Mouse (Mus musculus) ES-Bruce4 (cell line): Measurements from ENCODE around the gene Rab1a. TPM values are rescaled to one million over a fixed set of nuclear protein-coding genes. Genes with fewer than 3 reads are reported as not detected.
"Not testable (repeated sequence)": the region's sequence is repeated elsewhere in the genome, so short reads cannot be mapped to it uniquely, and the experiment has no call there.

ENCODE experiments used
- H3K27ac ChIP-seq: 2 replicates; pipeline ENCODE4 v1.5.1; 2012; ENCODE audit warnings: low read length, inconsistent platforms; ENCODE audit not compliant: insufficient read depth
- H3K27me3 ChIP-seq: 2 replicates; pipeline ENCODE4 v1.6.1; 2012; ENCODE audit warnings: mild to moderate bottlenecking, low read length, inconsistent platforms; ENCODE audit not compliant: control insufficient read depth, poor library complexity, insufficient read depth, severe bottlenecking
- H3K36me3 ChIP-seq: 2 replicates; pipeline ENCODE4 v1.6.1; 2012; ENCODE audit warnings: inconsistent platforms, mild to moderate bottlenecking, low read length, moderate library complexity; ENCODE audit not compliant: control insufficient read depth, poor library complexity, insufficient read depth, severe bottlenecking
- H3K4me1 ChIP-seq: one replicate; pipeline ENCODE4 v1.8.1; 2011; ENCODE audit warnings: low read length; ENCODE audit not compliant: control insufficient read depth, insufficient read depth
- H3K4me3 ChIP-seq: 2 replicates; pipeline ENCODE4 v1.5.1; 2011; ENCODE audit warnings: low read depth, mild to moderate bottlenecking, low read length
- H3K9ac ChIP-seq: 2 replicates; pipeline ENCODE4 v1.6.1; 2012; ENCODE audit warnings: low read depth, mild to moderate bottlenecking, inconsistent platforms; ENCODE audit not compliant: poor library complexity, severe bottlenecking
- H3K9me3 ChIP-seq: replicated peaks from 2 replicates; pipeline ENCODE4 v1.6.1; 2012; ENCODE audit warnings: mild to moderate bottlenecking, low read length, inconsistent platforms; ENCODE audit not compliant: control insufficient read depth, poor library complexity, insufficient read depth, severe bottlenecking
- CTCF ChIP-seq: IDR thresholded peaks from one replicate; pipeline ENCODE4 v1.8.1; 2011; ENCODE audit warnings: low read depth, low read length
- EP300 ChIP-seq: IDR thresholded peaks from 2 replicates; pipeline ENCODE4 v1.6.1; 2011; ENCODE audit warnings: low read depth, low read length; ENCODE audit not compliant: insufficient read depth
- POLR2A ChIP-seq: IDR thresholded peaks from one replicate; pipeline ENCODE4 v1.8.1; 2011; ENCODE audit warnings: low read length; ENCODE audit not compliant: insufficient read depth
- polyA plus RNA-seq: library from polyadenylated mRNA; stranded (reverse); fragments of >200 nt; gene quantifications from 2 replicates; pipeline ENCODE4 v1.2.4, GENCODE M21; 2011; ENCODE audit warnings: low read depth; ENCODE audit not compliant: missing spikeins, insufficient read depth, insufficient read length

Rab1a gene
- polyA plus RNA-seq, 1 experiment: 407 TPM

GRCm38 (mm10) chr11:20165991-20166390 lies 35.2 kb upstream of the Rab1a start:
- Histone ChIP-seq H3K4me3 (no peak overlapping the region), H3K27ac (peak overlapping the region; percentile 96), H3K27me3 (no peaks in the 10 kb centered on the region), H3K9me3 (peaks cover 12% of the 10 kb centered on the region), H3K9ac (peak overlapping the region; percentile 85), H3K4me1 (no peaks in the 10 kb centered on the region), H3K36me3 (peaks cover 3% of the 10 kb centered on the region; the same call in 1 of the 2 replicates)
- TF ChIP-seq CTCF (no peak), POLR2A (no peak), EP300 (no peak)

DNA sequence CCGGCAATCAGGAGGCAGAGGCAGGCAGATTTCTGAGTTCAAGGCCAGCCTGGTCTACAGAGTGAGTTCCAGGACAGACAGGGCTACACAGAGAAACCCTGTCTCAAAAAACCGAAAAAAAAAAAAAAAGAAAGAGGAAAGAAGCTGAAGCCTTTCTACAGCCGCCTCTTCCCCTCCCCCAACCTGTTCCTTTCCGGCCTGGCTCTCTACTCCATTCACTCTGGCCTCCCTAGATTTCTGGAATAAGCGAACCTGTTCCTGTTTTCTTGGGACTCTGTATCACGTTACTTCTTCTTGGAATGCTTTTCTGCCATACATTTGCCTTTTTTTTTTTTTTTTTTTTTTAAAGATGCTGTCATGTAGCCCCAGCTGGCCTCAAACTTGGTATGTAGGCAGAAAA lies 34.8 kb upstream of the Rab1a start:
- not testable (repeated sequence) for H3K4me3 ChIP-seq, H3K4me1 ChIP-seq, H3K27me3 ChIP-seq, H3K36me3 ChIP-seq
- Histone ChIP-seq H3K9ac (peak overlapping the region; percentile 85), H3K27ac (peak overlapping the region; percentile 96), H3K9me3 (peaks cover 12% of the 10 kb centered on the region)

GRCm38 (mm10) chr11:20168972-20169371 lies 32.3 kb upstream of the Rab1a start:
- TF ChIP-seq POLR2A (no peak), EP300 (no peak), CTCF (no peak)
- no peaks in the 10 kb centered on the region for H3K4me1 ChIP-seq
- H3K27me3 ChIP-seq: no peaks in the 10 kb centered on the region
- H3K4me3 ChIP-seq: no peak overlapping the region
- peaks cover 5% of the 10 kb centered on the region for H3K9me3 ChIP-seq
- H3K36me3 ChIP-seq: peaks cover 2% of the 10 kb centered on the region; the same call in 1 of the 2 replicates
- H3K9ac ChIP-seq: no peak overlapping the region
- H3K27ac ChIP-seq: peak overlapping the region; percentile 67; the same call in 1 of the 2 replicates

GRCm38 (mm10) chr11:20187271-20187670 lies 14.0 kb upstream of the Rab1a start:
- H3K9ac ChIP-seq: no peak overlapping the region
- H3K36me3 ChIP-seq: no peaks in the 10 kb centered on the region
- no peak overlapping the region for H3K4me3 ChIP-seq
- H3K9me3 ChIP-seq: peaks cover 11% of the 10 kb centered on the region
- H3K27me3 ChIP-seq: no peaks in the 10 kb centered on the region
- peak overlapping the region; percentile 84 for H3K27ac ChIP-seq
- no peak for TF ChIP-seq CTCF
- TF ChIP-seq POLR2A: no peak
- no peak for TF ChIP-seq EP300
- H3K4me1 ChIP-seq: no peaks in the 10 kb centered on the region

DNA sequence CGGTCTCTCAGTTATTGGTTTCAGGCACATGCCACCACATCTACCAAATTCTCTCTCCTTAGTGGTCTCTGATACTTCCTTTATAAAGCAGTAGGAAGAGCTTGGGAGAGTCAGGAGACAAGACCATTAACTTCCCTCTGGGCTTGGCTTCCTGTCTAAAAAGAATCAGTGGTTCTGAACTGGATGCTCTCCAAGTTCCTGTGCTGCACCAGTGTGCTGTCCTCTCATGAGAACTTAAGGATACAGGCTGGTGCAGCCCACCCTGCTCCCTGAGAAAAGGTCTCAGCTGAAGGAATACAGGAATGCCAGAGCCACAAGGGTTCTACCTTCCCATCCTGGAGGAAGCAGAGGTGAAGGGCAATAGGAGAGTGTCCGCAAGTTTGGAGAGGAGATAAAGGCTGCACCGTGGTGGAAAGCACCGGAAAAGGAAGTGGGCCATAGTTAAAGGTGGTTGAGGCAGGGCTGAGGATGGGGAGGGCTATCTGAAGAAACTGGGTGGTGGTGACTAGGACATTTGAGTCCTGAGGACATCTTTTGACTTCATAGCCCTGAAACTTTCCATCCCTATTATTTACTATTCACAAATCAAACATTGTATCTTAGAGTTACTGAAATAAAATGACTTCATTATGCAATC lies 8.0 kb upstream of the Rab1a start:
- no peak for TF ChIP-seq POLR2A
- no peaks in the 10 kb centered on the region for H3K36me3 ChIP-seq
- no peak overlapping the region for H3K4me3 ChIP-seq
- H3K9me3 ChIP-seq: no peaks in the 10 kb centered on the region
- H3K9ac ChIP-seq: no peak overlapping the region
- no peaks in the 10 kb centered on the region for H3K27me3 ChIP-seq
- no peak overlapping the region for H3K27ac ChIP-seq
- peaks cover 1% of the 10 kb centered on the region for H3K4me1 ChIP-seq

GRCm38 (mm10) chr11:20201661-20202101 lies 449 bp downstream of the Rab1a start:
- TF ChIP-seq POLR2A: no peak
- TF ChIP-seq CTCF: no peak
- TF ChIP-seq EP300: no peak
- Histone ChIP-seq H3K27me3 (no peaks in the 10 kb centered on the region), H3K27ac (peak overlapping the region; percentile 31; the same call in 1 of the 2 replicates), H3K4me1 (peaks cover 7% of the 10 kb centered on the region), H3K36me3 (peaks cover 12% of the 10 kb centered on the region), H3K9ac (peak overlapping the region; percentile 99), H3K4me3 (peak overlapping the region; percentile 83), H3K9me3 (no peaks in the 10 kb centered on the region)
